Mouse (Mus musculus): ENCODE results near the gene Thumpd1. TPM values are rescaled to one million over a fixed set of nuclear protein-coding genes. Genes with fewer than 3 reads are reported as not detected.
"Not testable (repeated sequence)": the region's sequence is repeated elsewhere in the genome, so short reads cannot be mapped to it uniquely, and the experiment has no call there.

Gene Thumpd1
- polyA plus RNA-seq, 1 experiment from 2014 or later: 51.4 TPM

- H3K9me3 ChIP-seq (replicated peaks): no peaks in the 10 kb centered on the region
- H3K27ac ChIP-seq: no peak overlapping the region
- H3K4me3 ChIP-seq: no peak overlapping the region
- no peaks in the 10 kb centered on the region for H3K36me3 ChIP-seq
- H3K9ac ChIP-seq: no peak overlapping the region
- no peak overlapping the region for H3K4me2 ChIP-seq
- 63% methylated on average over 2 of the region's 2 CpGs for WGBS (ENCODE audit: insufficient replicate concordance)
- ATAC-seq: no peak
- H3K4me1 ChIP-seq: no peaks in the 10 kb centered on the region
- H3K27me3 ChIP-seq (replicated peaks): peaks cover 6% of the 10 kb centered on the region
Measured at GRCm38 (mm10) chr7:119738877-119739276, 18.3 kb upstream of the Thumpd1 start.

DNA sequence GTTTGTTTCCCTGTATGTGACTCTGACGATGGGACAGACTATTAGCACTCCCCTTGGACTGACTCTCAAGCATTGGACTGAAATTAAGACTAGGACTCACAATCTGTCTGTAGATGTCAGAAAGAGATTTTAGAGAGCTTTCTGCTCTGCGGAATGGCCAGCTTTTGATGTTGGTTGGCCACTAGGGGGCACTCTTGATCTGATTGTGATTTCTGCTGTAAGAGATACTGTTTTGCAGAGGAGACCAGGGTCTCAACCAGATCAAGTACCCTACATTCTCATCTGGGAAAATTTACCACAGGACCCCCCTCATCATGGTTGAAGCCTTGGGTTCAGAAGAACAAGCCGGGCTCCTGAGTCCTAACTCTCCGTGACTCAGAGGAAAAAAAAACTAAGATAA lies 10.7 kb upstream of the Thumpd1 start:
- H3K27ac ChIP-seq; H3K27me3 ChIP-seq (replicated peaks); H3K4me1 ChIP-seq; H3K4me2 ChIP-seq; ATAC-seq; H3K36me3 ChIP-seq; H3K4me3 ChIP-seq; H3K9me3 ChIP-seq (replicated peaks); H3K9ac ChIP-seq: not testable (repeated sequence)
- 69% methylated on average over 4 of the region's 4 CpGs for WGBS (ENCODE audit: insufficient replicate concordance)

- Histone ChIP-seq H3K4me3 (no peak overlapping the region), H3K4me2 (no peak overlapping the region), H3K4me1 (no peaks in the 10 kb centered on the region), H3K9ac (no peak overlapping the region), H3K27ac (no peak overlapping the region), H3K9me3 (replicated peaks) (no peaks in the 10 kb centered on the region), H3K27me3 (replicated peaks) (peaks cover 9% of the 10 kb centered on the region; the same call in 1 of the 2 replicates), H3K36me3 (no peaks in the 10 kb centered on the region)
- ATAC-seq: no peak
- WGBS (ENCODE audit: insufficient replicate concordance): 64% methylated on average over 2 of the region's 2 CpGs
Measured at GRCm38 (mm10) chr7:119727621-119728020, 7.0 kb upstream of the Thumpd1 start.

GRCm38 (mm10) chr7:119720947-119721310 lies 331 bp upstream of the Thumpd1 start:
- H3K4me3 ChIP-seq: peak overlapping the region; percentile 95
- H3K4me1 ChIP-seq: peaks cover 14% of the 10 kb centered on the region
- peaks cover 31% of the 10 kb centered on the region for H3K36me3 ChIP-seq
- H3K27ac ChIP-seq: 0 out of 2 replicates have a peak overlapping the region, but pooled peaks have one; percentile 70
- no peaks in the 10 kb centered on the region for H3K9me3 ChIP-seq (replicated peaks)
- H3K27me3 ChIP-seq (replicated peaks): peaks cover 5% of the 10 kb centered on the region; the same call in 1 of the 2 replicates
- peak overlapping the region; percentile 84 for H3K9ac ChIP-seq
- peak overlapping the region; percentile 86 for H3K4me2 ChIP-seq
- 12% methylated on average over 8 of the region's 8 CpGs for WGBS (ENCODE audit: insufficient replicate concordance)
- peak; percentile 49 for ATAC-seq

DNA sequence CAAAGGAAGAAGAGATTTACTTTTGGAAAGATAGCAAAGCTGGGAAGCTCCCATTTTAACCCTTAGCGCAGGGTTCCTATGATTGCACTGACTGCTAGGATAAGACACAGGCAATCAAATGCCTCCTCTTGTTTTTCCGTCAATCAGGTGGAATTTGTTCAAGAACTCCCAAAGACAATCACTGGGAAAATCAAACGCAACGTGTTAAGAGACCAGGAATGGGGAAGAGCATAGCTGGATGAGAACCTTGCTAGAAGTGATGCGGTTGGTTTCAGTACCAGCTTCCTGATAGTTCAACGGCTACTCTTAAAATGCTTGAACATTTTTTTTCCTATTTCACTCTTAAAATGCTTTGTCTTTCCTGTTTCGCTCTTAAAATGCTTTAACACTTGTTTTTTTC lies 6.5 kb downstream of the Thumpd1 start:
- H3K27me3 ChIP-seq (replicated peaks): no peaks in the 10 kb centered on the region
- H3K27ac ChIP-seq: no peak overlapping the region
- 80% methylated on average over 7 of the region's 7 CpGs for WGBS (ENCODE audit: insufficient replicate concordance)
- no peaks in the 10 kb centered on the region for H3K4me1 ChIP-seq
- ATAC-seq: no peak
- H3K9me3 ChIP-seq (replicated peaks): no peaks in the 10 kb centered on the region
- H3K4me2 ChIP-seq: no peak overlapping the region
- no peak overlapping the region for H3K4me3 ChIP-seq
- H3K9ac ChIP-seq: no peak overlapping the region
- peaks cover 40% of the 10 kb centered on the region for H3K36me3 ChIP-seq

GRCm38 (mm10) chr7:119694926-119695325 lies 25.7 kb downstream of the Thumpd1 start:
- H3K4me3 ChIP-seq: no peak overlapping the region
- no peaks in the 10 kb centered on the region for H3K9me3 ChIP-seq (replicated peaks)
- H3K27ac ChIP-seq: no peak overlapping the region
- H3K9ac ChIP-seq: no peak overlapping the region
- H3K36me3 ChIP-seq: no peaks in the 10 kb centered on the region
- H3K4me1 ChIP-seq: no peaks in the 10 kb centered on the region
- no peaks in the 10 kb centered on the region for H3K27me3 ChIP-seq (replicated peaks)
- H3K4me2 ChIP-seq: no peak overlapping the region
- ATAC-seq: no peak
- 56% methylated on average over 1 of the region's 1 CpGs for WGBS (ENCODE audit: insufficient replicate concordance)

GRCm38 (mm10) chr7:119692302-119692701 lies 28.3 kb downstream of the Thumpd1 start:
- H3K27me3 ChIP-seq (replicated peaks): no peaks in the 10 kb centered on the region
- no peak overlapping the region for H3K4me3 ChIP-seq
- H3K4me2 ChIP-seq: no peak overlapping the region
- 64% methylated on average over 4 of the region's 4 CpGs for WGBS (ENCODE audit: insufficient replicate concordance)
- H3K36me3 ChIP-seq: no peaks in the 10 kb centered on the region
- no peak overlapping the region for H3K27ac ChIP-seq
- H3K9me3 ChIP-seq (replicated peaks): no peaks in the 10 kb centered on the region
- no peak for ATAC-seq
- no peak overlapping the region for H3K9ac ChIP-seq
- H3K4me1 ChIP-seq: no peaks in the 10 kb centered on the region

DNA sequence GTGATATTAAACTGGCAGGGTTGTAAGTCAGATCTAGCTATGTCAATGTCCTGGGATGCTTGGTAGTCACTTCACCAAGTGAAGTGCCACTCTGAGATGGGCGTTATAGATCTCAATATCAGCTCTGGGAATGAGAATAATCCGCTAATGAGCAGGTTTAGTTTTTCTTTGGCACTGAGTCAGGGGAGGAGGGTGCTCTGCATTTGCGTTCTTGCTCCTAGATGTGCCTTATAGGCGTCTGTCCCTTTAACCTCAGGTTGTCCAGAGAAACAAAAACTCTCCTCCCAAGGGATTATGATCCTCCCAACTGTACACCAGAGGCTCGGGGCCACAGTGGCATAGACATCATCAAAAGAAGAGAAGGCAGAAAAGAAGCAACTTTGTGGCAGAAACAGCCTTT lies 30.9 kb downstream of the Thumpd1 start, which contains the start of gene Acsm4:
TSS of gene Acsm4 (plus strand) at position 301 of the 400 bp plus-strand sequence.
- Histone ChIP-seq H3K36me3 (no peaks in the 10 kb centered on the region), H3K27ac (no peak within 1 kb of the TSS), H3K27me3 (replicated peaks) (no peaks in the 10 kb centered on the region), H3K4me2 (no peak within 1 kb of the TSS), H3K9ac (no peak within 1 kb of the TSS), H3K9me3 (replicated peaks) (no peaks in the 10 kb centered on the region), H3K4me1 (no peaks in the 10 kb centered on the region), H3K4me3 (no peak within 1 kb of the TSS)
- no peak for ATAC-seq
- 69% methylated on average over 5 of the region's 5 CpGs for WGBS (ENCODE audit: insufficient replicate concordance)

DNA sequence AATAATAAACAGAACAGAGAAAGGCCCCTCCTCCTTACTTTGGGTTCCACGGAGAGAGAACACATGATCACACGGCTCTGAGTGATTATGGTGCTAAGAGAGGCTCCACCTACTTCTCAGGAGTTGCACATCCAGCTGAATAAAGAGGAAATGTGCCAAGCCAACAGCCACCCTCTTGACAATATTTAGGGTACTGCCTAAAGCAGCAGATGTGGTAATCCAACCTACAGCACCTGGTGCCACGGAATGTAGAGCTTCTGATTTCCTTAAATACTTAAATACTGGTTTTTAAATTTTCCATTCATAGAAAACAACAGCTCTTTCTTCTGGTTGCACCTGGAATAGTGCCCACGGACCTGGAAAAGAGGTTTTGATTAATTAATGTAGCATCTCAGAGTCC lies 37.9 kb downstream of the Thumpd1 start:
- H3K9ac ChIP-seq: no peak overlapping the region
- no peaks in the 10 kb centered on the region for H3K4me1 ChIP-seq
- no peak overlapping the region for H3K4me3 ChIP-seq
- ATAC-seq: no peak
- H3K4me2 ChIP-seq: no peak overlapping the region
- no peaks in the 10 kb centered on the region for H3K9me3 ChIP-seq (replicated peaks)
- H3K27me3 ChIP-seq (replicated peaks): no peaks in the 10 kb centered on the region
- no peaks in the 10 kb centered on the region for H3K36me3 ChIP-seq
- WGBS (ENCODE audit: insufficient replicate concordance): 53% methylated on average over 4 of the region's 4 CpGs
- no peak overlapping the region for H3K27ac ChIP-seq

DNA sequence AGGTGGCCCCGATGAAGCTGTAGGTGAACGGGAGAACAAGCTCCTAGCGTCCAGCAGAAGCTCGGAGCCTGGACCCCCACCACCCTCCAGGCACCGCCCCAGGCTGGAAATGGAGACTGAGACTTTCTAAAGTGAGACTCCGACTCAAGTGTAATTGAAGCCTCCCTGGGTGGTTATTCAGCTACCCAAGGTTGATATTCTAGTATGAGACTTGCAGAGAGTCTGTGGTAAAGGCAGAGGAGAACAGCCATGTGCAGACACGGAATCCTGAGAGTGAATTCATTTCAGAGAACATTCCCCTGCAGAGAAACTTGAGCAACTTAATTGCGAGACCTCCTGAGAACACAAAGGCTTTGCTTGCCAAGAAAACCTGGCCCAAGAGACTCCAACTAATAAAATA lies 40.5 kb downstream of the Thumpd1 start:
- WGBS (ENCODE audit: insufficient replicate concordance): 62% methylated on average over 8 of the region's 8 CpGs
- Histone ChIP-seq H3K36me3 (no peaks in the 10 kb centered on the region), H3K9me3 (replicated peaks) (no peaks in the 10 kb centered on the region), H3K4me3 (no peak overlapping the region), H3K27me3 (replicated peaks) (no peaks in the 10 kb centered on the region), H3K4me2 (no peak overlapping the region), H3K9ac (no peak overlapping the region), H3K4me1 (no peaks in the 10 kb centered on the region), H3K27ac (no peak overlapping the region)
- no peak for ATAC-seq

- H3K4me2 ChIP-seq: no peak overlapping the region
- H3K9ac ChIP-seq: no peak overlapping the region
- H3K4me3 ChIP-seq: no peak overlapping the region
- no peaks in the 10 kb centered on the region for H3K27me3 ChIP-seq (replicated peaks)
- H3K36me3 ChIP-seq: no peaks in the 10 kb centered on the region
- WGBS (ENCODE audit: insufficient replicate concordance): 17% methylated on average over 6 of the region's 6 CpGs
- H3K9me3 ChIP-seq (replicated peaks): no peaks in the 10 kb centered on the region
- no peak for ATAC-seq
- no peak overlapping the region for H3K27ac ChIP-seq
- no peaks in the 10 kb centered on the region for H3K4me1 ChIP-seq
Measured at GRCm38 (mm10) chr7:119673465-119673864, 47.1 kb downstream of the Thumpd1 start.

GRCm38 (mm10) chr7:119670925-119671324 lies 49.7 kb downstream of the Thumpd1 start:
- no peak for ATAC-seq
- Histone ChIP-seq H3K4me1 (no peaks in the 10 kb centered on the region), H3K4me3 (no peak overlapping the region), H3K4me2 (no peak overlapping the region), H3K9ac (no peak overlapping the region), H3K9me3 (replicated peaks) (no peaks in the 10 kb centered on the region), H3K27me3 (replicated peaks) (no peaks in the 10 kb centered on the region), H3K27ac (no peak overlapping the region), H3K36me3 (no peaks in the 10 kb centered on the region)
- WGBS (ENCODE audit: insufficient replicate concordance): 41% methylated on average over 6 of the region's 6 CpGs

GRCm38 (mm10) chr7:119670395-119670794 lies 50.2 kb downstream of the Thumpd1 start:
- no peak overlapping the region for H3K4me2 ChIP-seq
- no peak overlapping the region for H3K4me3 ChIP-seq
- no peak overlapping the region for H3K27ac ChIP-seq
- H3K9me3 ChIP-seq (replicated peaks): no peaks in the 10 kb centered on the region
- H3K4me1 ChIP-seq: no peaks in the 10 kb centered on the region
- no peak for ATAC-seq
- WGBS (ENCODE audit: insufficient replicate concordance): 41% methylated on average over 5 of the region's 5 CpGs
- H3K27me3 ChIP-seq (replicated peaks): no peaks in the 10 kb centered on the region
- H3K36me3 ChIP-seq: no peaks in the 10 kb centered on the region
- H3K9ac ChIP-seq: no peak overlapping the region
